Mouse (Mus musculus): ENCODE measurements around the gene Mbl1. TPM values are rescaled to one million over a fixed set of nuclear protein-coding genes. Genes with fewer than 3 reads are reported as not detected.

Mbl1 gene
- not detected in 2 replicates for polyA plus RNA-seq (2012; ENCODE audit: insufficient read depth, insufficient read length, missing spikeins)

GRCm38 (mm10) chr14:41151220-41151898 is at the start of gene Mbl1:
TSS of gene Mbl1 (plus strand) at chr14:41151458.
- Histone ChIP-seq H3K4me1 (ENCODE audit: control insufficient read depth, insufficient read depth, insufficient read length, low read length) (no peaks in the 10 kb centered on the region), H3K27ac (replicated peaks; ENCODE audit: low read depth, low read length) (no peak within 1 kb of the TSS), H3K4me3 (ENCODE audit: insufficient read depth, low read depth, low read length) (no peak within 1 kb of the TSS)

- H3K4me3 ChIP-seq (ENCODE audit: insufficient read depth, low read depth, low read length), result no peak overlapping the region
- no peak overlapping the region for H3K27ac ChIP-seq (replicated peaks; ENCODE audit: low read depth, low read length)
- no peaks in the 10 kb centered on the region for H3K4me1 ChIP-seq (ENCODE audit: control insufficient read depth, insufficient read depth, insufficient read length, low read length)
Observed at GRCm38 (mm10) chr14:41102269-41102668, 49.0 kb upstream of the Mbl1 start.

- no peak within 1 kb of the TSS for H3K4me3 ChIP-seq (ENCODE audit: insufficient read depth, low read depth, low read length)
- H3K27ac ChIP-seq (replicated peaks; ENCODE audit: low read depth, low read length), result no peak within 1 kb of the TSS
- no peaks in the 10 kb centered on the region for H3K4me1 ChIP-seq (ENCODE audit: control insufficient read depth, insufficient read depth, insufficient read length, low read length)
Observed at GRCm38 (mm10) chr14:41104853-41105444, 46.3 kb upstream of the Mbl1 start, which contains the start of gene Mat1a. TSS of gene Mat1a (plus strand) at chr14:41105035.

- H3K4me1 ChIP-seq (ENCODE audit: control insufficient read depth, insufficient read depth, insufficient read length, low read length), result no peaks in the 10 kb centered on the region
- no peak overlapping the region for H3K27ac ChIP-seq (replicated peaks; ENCODE audit: low read depth, low read length)
- no peak overlapping the region for H3K4me3 ChIP-seq (ENCODE audit: insufficient read depth, low read depth, low read length)
Observed at GRCm38 (mm10) chr14:41111031-41111668, 40.1 kb upstream of the Mbl1 start.

- no peak overlapping the region for H3K4me3 ChIP-seq (ENCODE audit: insufficient read depth, low read depth, low read length)
- no peaks in the 10 kb centered on the region for H3K4me1 ChIP-seq (ENCODE audit: control insufficient read depth, insufficient read depth, insufficient read length, low read length)
- no peak overlapping the region for H3K27ac ChIP-seq (replicated peaks; ENCODE audit: low read depth, low read length)
Observed at GRCm38 (mm10) chr14:41112944-41113343, 38.3 kb upstream of the Mbl1 start.

GRCm38 (mm10) chr14:41116271-41116670 is 35.0 kb upstream of the Mbl1 start:
- Histone ChIP-seq H3K4me3 (ENCODE audit: insufficient read depth, low read depth, low read length) (no peak overlapping the region), H3K27ac (replicated peaks; ENCODE audit: low read depth, low read length) (no peak overlapping the region), H3K4me1 (ENCODE audit: control insufficient read depth, insufficient read depth, insufficient read length, low read length) (no peaks in the 10 kb centered on the region)

- H3K4me3 ChIP-seq (ENCODE audit: insufficient read depth, low read depth, low read length), result no peak overlapping the region
- no peaks in the 10 kb centered on the region for H3K4me1 ChIP-seq (ENCODE audit: control insufficient read depth, insufficient read depth, insufficient read length, low read length)
- no peak overlapping the region for H3K27ac ChIP-seq (replicated peaks; ENCODE audit: low read depth, low read length)
Observed at GRCm38 (mm10) chr14:41124683-41125082, 26.6 kb upstream of the Mbl1 start.

GRCm38 (mm10) chr14:41127997-41128396 is 23.3 kb upstream of the Mbl1 start:
- no peak overlapping the region for H3K4me3 ChIP-seq (ENCODE audit: insufficient read depth, low read depth, low read length)
- no peaks in the 10 kb centered on the region for H3K4me1 ChIP-seq (ENCODE audit: control insufficient read depth, insufficient read depth, insufficient read length, low read length)
- H3K27ac ChIP-seq (replicated peaks; ENCODE audit: low read depth, low read length), result no peak overlapping the region

GRCm38 (mm10) chr14:41131540-41131939 is 19.7 kb upstream of the Mbl1 start, which contains the start of gene Sftpa1:
TSS of gene Sftpa1 (plus strand) at chr14:41131782.
- Histone ChIP-seq H3K4me3 (ENCODE audit: insufficient read depth, low read depth, low read length) (no peak within 1 kb of the TSS), H3K27ac (replicated peaks; ENCODE audit: low read depth, low read length) (no peak within 1 kb of the TSS), H3K4me1 (ENCODE audit: control insufficient read depth, insufficient read depth, insufficient read length, low read length) (no peaks in the 10 kb centered on the region)

GRCm38 (mm10) chr14:41137006-41137405 is 14.3 kb upstream of the Mbl1 start:
- Histone ChIP-seq H3K27ac (replicated peaks; ENCODE audit: low read depth, low read length) (no peak overlapping the region), H3K4me3 (ENCODE audit: insufficient read depth, low read depth, low read length) (no peak overlapping the region)

GRCm38 (mm10) chr14:41140686-41141085 is 10.6 kb upstream of the Mbl1 start:
- Histone ChIP-seq H3K4me3 (ENCODE audit: insufficient read depth, low read depth, low read length) (no peak overlapping the region), H3K4me1 (ENCODE audit: control insufficient read depth, insufficient read depth, insufficient read length, low read length) (no peaks in the 10 kb centered on the region), H3K27ac (replicated peaks; ENCODE audit: low read depth, low read length) (no peak overlapping the region)

More at GRCm38 (mm10) chr14:41137006-41137405, 14.3 kb upstream of the Mbl1 start:
- H3K4me1 ChIP-seq (ENCODE audit: control insufficient read depth, insufficient read depth, insufficient read length, low read length), result no peaks in the 10 kb centered on the region

GRCm38 (mm10) chr14:41146035-41146434 is 5.2 kb upstream of the Mbl1 start:
- H3K4me3 ChIP-seq (ENCODE audit: insufficient read depth, low read depth, low read length), result no peak overlapping the region
- no peaks in the 10 kb centered on the region for H3K4me1 ChIP-seq (ENCODE audit: control insufficient read depth, insufficient read depth, insufficient read length, low read length)
- H3K27ac ChIP-seq (replicated peaks; ENCODE audit: low read depth, low read length), result no peak overlapping the region

GRCm38 (mm10) chr14:41146922-41147321 is 4.3 kb upstream of the Mbl1 start:
- no peaks in the 10 kb centered on the region for H3K4me1 ChIP-seq (ENCODE audit: control insufficient read depth, insufficient read depth, insufficient read length, low read length)
- no peak overlapping the region for H3K27ac ChIP-seq (replicated peaks; ENCODE audit: low read depth, low read length)
- no peak overlapping the region for H3K4me3 ChIP-seq (ENCODE audit: insufficient read depth, low read depth, low read length)

GRCm38 (mm10) chr14:41147356-41147755 is 3.9 kb upstream of the Mbl1 start:
- Histone ChIP-seq H3K27ac (replicated peaks; ENCODE audit: low read depth, low read length) (no peak overlapping the region), H3K4me1 (ENCODE audit: control insufficient read depth, insufficient read depth, insufficient read length, low read length) (no peaks in the 10 kb centered on the region)

GRCm38 (mm10) chr14:41160076-41160475 is 8.8 kb downstream of the Mbl1 start:
- no peak overlapping the region for H3K4me3 ChIP-seq (ENCODE audit: insufficient read depth, low read depth, low read length)
- H3K4me1 ChIP-seq (ENCODE audit: control insufficient read depth, insufficient read depth, insufficient read length, low read length), result no peaks in the 10 kb centered on the region
- no peak overlapping the region for H3K27ac ChIP-seq (replicated peaks; ENCODE audit: low read depth, low read length)

More at GRCm38 (mm10) chr14:41147356-41147755, 3.9 kb upstream of the Mbl1 start:
- no peak overlapping the region for H3K4me3 ChIP-seq (ENCODE audit: insufficient read depth, low read depth, low read length)

Measured in brown adipose tissue, adult 24 weeks (tissue).